Mouse (Mus musculus): ENCODE results near the gene Guca2b. TPM values are rescaled to one million over a fixed set of nuclear protein-coding genes. Genes with fewer than 3 reads are reported as not detected.

The Guca2b gene
- polyA plus RNA-seq, 1 experiment from 2014 or later = not detected

- Histone ChIP-seq H3K36me3 (ENCODE audit: control insufficient read depth, insufficient read depth, low read length) (no peaks in the 10 kb centered on the region), H3K4me3 (ENCODE audit: low read depth, low read length) (no peak within 1 kb of the TSS), H3K4me2 (no peak within 1 kb of the TSS), H3K9ac (ENCODE audit: low read length) (no peak within 1 kb of the TSS), H3K4me1 (ENCODE audit: control insufficient read depth, insufficient read depth, low read length) (no peaks in the 10 kb centered on the region), H3K27me3 (ENCODE audit: control insufficient read depth, insufficient read depth, low read length) (no peaks in the 10 kb centered on the region), H3K9me3 (ENCODE audit: control insufficient read depth, low read length) (no peaks in the 10 kb centered on the region), H3K27ac (ENCODE audit: low read depth, low read length) (no peak within 1 kb of the TSS)
- ATAC-seq (ENCODE audit: low FRiP score) (no peak), DNase-seq (ENCODE audit: low spot score, missing footprints) (peak; percentile 17)
- WGBS = 75% methylated on average over 4 of the region's 4 CpGs
Measured at GRCm38 (mm10) chr4:119637176-119637845, 21.4 kb downstream of the Guca2b start, which contains the start of gene Guca2a. Gene Guca2a (plus strand): TSS chr4:119637704.

- H3K4me1 ChIP-seq (ENCODE audit: control insufficient read depth, insufficient read depth, low read length) = no peaks in the 10 kb centered on the region
- no peaks in the 10 kb centered on the region for H3K27me3 ChIP-seq (ENCODE audit: control insufficient read depth, insufficient read depth, low read length)
- no peaks in the 10 kb centered on the region for H3K36me3 ChIP-seq (ENCODE audit: control insufficient read depth, insufficient read depth, low read length)
- no peak overlapping the region for H3K9ac ChIP-seq (ENCODE audit: low read length)
- 83% methylated on average over 7 of the region's 7 CpGs for WGBS
- no peak for ATAC-seq (ENCODE audit: low FRiP score)
- H3K4me3 ChIP-seq (ENCODE audit: low read depth, low read length) = no peak overlapping the region
- no peak overlapping the region for H3K4me2 ChIP-seq
- H3K27ac ChIP-seq (ENCODE audit: low read depth, low read length) = no peak overlapping the region
- H3K9me3 ChIP-seq (ENCODE audit: control insufficient read depth, low read length) = no peaks in the 10 kb centered on the region
- DNase-seq (ENCODE audit: low spot score, missing footprints) = peak; percentile 41
Measured at GRCm38 (mm10) chr4:119636731-119637130, 22.0 kb downstream of the Guca2b start.

- H3K4me3 ChIP-seq (ENCODE audit: low read depth, low read length) = no peak overlapping the region
- no peaks in the 10 kb centered on the region for H3K9me3 ChIP-seq (ENCODE audit: control insufficient read depth, low read length)
- DNase-seq (ENCODE audit: low spot score, missing footprints) = no peak
- H3K4me2 ChIP-seq = no peak overlapping the region
- H3K27ac ChIP-seq (ENCODE audit: low read depth, low read length) = no peak overlapping the region
- WGBS = 82% methylated on average over 8 of the region's 8 CpGs
- H3K36me3 ChIP-seq (ENCODE audit: control insufficient read depth, insufficient read depth, low read length) = no peaks in the 10 kb centered on the region
- H3K9ac ChIP-seq (ENCODE audit: low read length) = no peak overlapping the region
- ATAC-seq (ENCODE audit: low FRiP score) = no peak
- no peaks in the 10 kb centered on the region for H3K27me3 ChIP-seq (ENCODE audit: control insufficient read depth, insufficient read depth, low read length)
- no peaks in the 10 kb centered on the region for H3K4me1 ChIP-seq (ENCODE audit: control insufficient read depth, insufficient read depth, low read length)
Measured at GRCm38 (mm10) chr4:119635686-119636085, 23.1 kb downstream of the Guca2b start.

GRCm38 (mm10) chr4:119634908-119635660, 23.7 kb downstream of the Guca2b start:
- Histone ChIP-seq H3K27me3 (ENCODE audit: control insufficient read depth, insufficient read depth, low read length) (no peaks in the 10 kb centered on the region), H3K9me3 (ENCODE audit: control insufficient read depth, low read length) (no peaks in the 10 kb centered on the region), H3K4me3 (ENCODE audit: low read depth, low read length) (no peak overlapping the region), H3K9ac (ENCODE audit: low read length) (no peak overlapping the region), H3K36me3 (ENCODE audit: control insufficient read depth, insufficient read depth, low read length) (no peaks in the 10 kb centered on the region), H3K4me2 (no peak overlapping the region), H3K27ac (ENCODE audit: low read depth, low read length) (no peak overlapping the region), H3K4me1 (ENCODE audit: control insufficient read depth, insufficient read depth, low read length) (no peaks in the 10 kb centered on the region)
- WGBS = 77% methylated on average over 6 of the region's 6 CpGs
- DNase-seq (ENCODE audit: low spot score, missing footprints) (peak; percentile 69), ATAC-seq (ENCODE audit: low FRiP score) (no peak)

- DNase-seq (ENCODE audit: low spot score, missing footprints) (peak; percentile 77), ATAC-seq (ENCODE audit: low FRiP score) (no peak)
- H3K4me1 ChIP-seq (ENCODE audit: control insufficient read depth, insufficient read depth, low read length) = no peaks in the 10 kb centered on the region
- WGBS = 93% methylated on average over 3 of the region's 3 CpGs
- no peak overlapping the region for H3K4me3 ChIP-seq (ENCODE audit: low read depth, low read length)
- H3K9me3 ChIP-seq (ENCODE audit: control insufficient read depth, low read length) = no peaks in the 10 kb centered on the region
- H3K4me2 ChIP-seq = no peak overlapping the region
- H3K9ac ChIP-seq (ENCODE audit: low read length) = no peak overlapping the region
- H3K27me3 ChIP-seq (ENCODE audit: control insufficient read depth, insufficient read depth, low read length) = no peaks in the 10 kb centered on the region
- 0 out of 2 replicates have a peak, but pooled peaks cover under 1% of the 10 kb centered on the region for H3K36me3 ChIP-seq (ENCODE audit: control insufficient read depth, insufficient read depth, low read length)
- H3K27ac ChIP-seq (ENCODE audit: low read depth, low read length) = no peak overlapping the region
Measured at GRCm38 (mm10) chr4:119633948-119634347, 24.8 kb downstream of the Guca2b start.

GRCm38 (mm10) chr4:119633342-119633741, 25.4 kb downstream of the Guca2b start:
- 77% methylated on average over 7 of the region's 7 CpGs for WGBS
- Histone ChIP-seq H3K27ac (ENCODE audit: low read depth, low read length) (no peak overlapping the region), H3K4me1 (ENCODE audit: control insufficient read depth, insufficient read depth, low read length) (no peaks in the 10 kb centered on the region), H3K9me3 (ENCODE audit: control insufficient read depth, low read length) (no peaks in the 10 kb centered on the region), H3K27me3 (ENCODE audit: control insufficient read depth, insufficient read depth, low read length) (no peaks in the 10 kb centered on the region), H3K36me3 (ENCODE audit: control insufficient read depth, insufficient read depth, low read length) (0 out of 2 replicates have a peak, but pooled peaks cover 2% of the 10 kb centered on the region), H3K9ac (ENCODE audit: low read length) (no peak overlapping the region), H3K4me3 (ENCODE audit: low read depth, low read length) (no peak overlapping the region), H3K4me2 (no peak overlapping the region)
- DNase-seq (ENCODE audit: low spot score, missing footprints) (no peak), ATAC-seq (ENCODE audit: low FRiP score) (no peak)

GRCm38 (mm10) chr4:119632721-119633120, 26.0 kb downstream of the Guca2b start:
- Histone ChIP-seq H3K27ac (ENCODE audit: low read depth, low read length) (no peak overlapping the region), H3K9ac (ENCODE audit: low read length) (no peak overlapping the region), H3K4me3 (ENCODE audit: low read depth, low read length) (no peak overlapping the region), H3K9me3 (ENCODE audit: control insufficient read depth, low read length) (no peaks in the 10 kb centered on the region), H3K4me1 (ENCODE audit: control insufficient read depth, insufficient read depth, low read length) (no peaks in the 10 kb centered on the region), H3K27me3 (ENCODE audit: control insufficient read depth, insufficient read depth, low read length) (no peaks in the 10 kb centered on the region), H3K36me3 (ENCODE audit: control insufficient read depth, insufficient read depth, low read length) (0 out of 2 replicates have a peak, but pooled peaks cover 2% of the 10 kb centered on the region), H3K4me2 (no peak overlapping the region)
- ATAC-seq (ENCODE audit: low FRiP score) = no peak
- peak; percentile 54 for DNase-seq (ENCODE audit: low spot score, missing footprints)
- 65% methylated on average over 7 of the region's 7 CpGs for WGBS

- H3K4me1 ChIP-seq (ENCODE audit: control insufficient read depth, insufficient read depth, low read length) = no peaks in the 10 kb centered on the region
- no peaks in the 10 kb centered on the region for H3K27me3 ChIP-seq (ENCODE audit: control insufficient read depth, insufficient read depth, low read length)
- ATAC-seq (ENCODE audit: low FRiP score) = peak; percentile 23; the same call in 1 of the 2 replicates
- no peaks in the 10 kb centered on the region for H3K9me3 ChIP-seq (ENCODE audit: control insufficient read depth, low read length)
- H3K9ac ChIP-seq (ENCODE audit: low read length) = no peak overlapping the region
- WGBS = 77% methylated on average over 11 of the region's 11 CpGs
- peak; percentile 64 for DNase-seq (ENCODE audit: low spot score, missing footprints)
- no peak overlapping the region for H3K4me3 ChIP-seq (ENCODE audit: low read depth, low read length)
- H3K36me3 ChIP-seq (ENCODE audit: control insufficient read depth, insufficient read depth, low read length) = 0 out of 2 replicates have a peak, but pooled peaks cover 2% of the 10 kb centered on the region
- H3K4me2 ChIP-seq = no peak overlapping the region
- H3K27ac ChIP-seq (ENCODE audit: low read depth, low read length) = no peak overlapping the region
Measured at GRCm38 (mm10) chr4:119631115-119631919, 27.4 kb downstream of the Guca2b start.
